Mouse (Mus musculus): ENCODE results near the gene Naif1. TPM values are rescaled to one million over a fixed set of nuclear protein-coding genes. Genes with fewer than 3 reads are reported as not detected.
A peak's percentile ranks its signal among the peaks of the same experiment; 100 is the strongest.
"Not testable (repeated sequence)": the region's sequence is repeated elsewhere in the genome, so short reads cannot be mapped to it uniquely, and the experiment has no call there.

Naif1 gene
- polyA plus RNA-seq, 1 experiment from 2014 or later = 2.4 TPM

DNA sequence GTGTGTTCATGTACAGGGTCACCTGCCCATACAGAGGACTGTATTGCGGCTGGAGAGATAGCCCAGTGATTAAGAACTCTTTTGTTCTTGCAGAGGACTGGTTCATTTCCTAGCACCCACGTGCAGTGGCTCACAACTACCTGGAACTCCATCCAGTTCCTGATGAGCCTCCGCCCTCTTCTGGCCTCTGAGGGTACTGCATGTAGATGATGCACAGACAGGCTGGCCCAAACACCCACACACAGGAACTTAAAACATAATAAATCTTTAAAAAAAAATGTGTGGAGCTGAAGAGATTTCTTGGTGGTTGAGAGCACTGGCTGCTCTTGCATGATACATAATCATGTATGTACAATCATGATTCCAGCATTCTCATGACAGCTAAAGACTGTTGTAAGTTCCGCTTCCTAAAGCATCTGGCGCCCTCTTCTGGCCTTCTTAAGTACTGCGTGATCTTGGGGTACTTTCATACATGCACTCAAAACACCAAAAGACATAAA, 36.9 kb downstream of the Naif1 start:
- no peak overlapping the region for H3K27ac ChIP-seq (replicated peaks)
- ATAC-seq (ENCODE audit: insufficient read depth) = peak; percentile 52; the same call in 1 of the 2 replicates
- no peaks in the 10 kb centered on the region for H3K36me3 ChIP-seq (replicated peaks)
- H3K9ac ChIP-seq = no peak overlapping the region
- no peaks in the 10 kb centered on the region for H3K27me3 ChIP-seq
- no peak overlapping the region for H3K4me2 ChIP-seq
- no peaks in the 10 kb centered on the region for H3K9me3 ChIP-seq (replicated peaks)
- H3K4me3 ChIP-seq (replicated peaks) = no peak overlapping the region
- H3K4me1 ChIP-seq (replicated peaks) = peaks cover 16% of the 10 kb centered on the region
- 3% methylated on average over 6 of the region's 6 CpGs for WGBS (ENCODE audit: insufficient replicate concordance)

- ATAC-seq (ENCODE audit: insufficient read depth) = no peak
- Histone ChIP-seq H3K4me1 (replicated peaks) (peaks cover 21% of the 10 kb centered on the region), H3K9ac (no peak overlapping the region), H3K9me3 (replicated peaks) (no peaks in the 10 kb centered on the region), H3K27me3 (no peaks in the 10 kb centered on the region), H3K36me3 (replicated peaks) (no peaks in the 10 kb centered on the region), H3K4me2 (no peak overlapping the region), H3K4me3 (replicated peaks) (no peak overlapping the region), H3K27ac (replicated peaks) (no peak overlapping the region)
- 2% methylated on average over 5 of the region's 5 CpGs for WGBS (ENCODE audit: insufficient replicate concordance)
Measured at GRCm38 (mm10) chr2:32488679-32489078, 38.4 kb downstream of the Naif1 start.

DNA sequence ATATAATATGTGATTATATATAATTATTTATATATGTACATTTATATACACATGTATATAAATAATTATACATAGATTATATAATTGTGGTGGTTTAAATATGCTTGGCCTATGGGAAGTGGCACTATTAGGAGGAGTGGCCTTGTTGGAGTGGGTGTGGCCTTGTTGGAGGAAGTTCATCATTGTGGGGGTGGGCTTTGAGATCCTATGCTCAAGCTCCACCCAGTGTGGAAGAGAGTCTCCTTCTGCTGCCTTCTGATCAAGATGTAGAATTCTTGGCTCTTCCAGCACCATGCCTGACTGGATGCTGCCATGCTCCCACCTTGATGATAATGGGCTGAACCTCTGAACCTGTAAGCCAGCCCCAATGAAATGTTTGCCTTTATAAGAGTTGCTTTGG, 40.5 kb downstream of the Naif1 start:
- not testable (repeated sequence) for H3K4me2 ChIP-seq; H3K9ac ChIP-seq; H3K9me3 ChIP-seq (replicated peaks); H3K4me3 ChIP-seq (replicated peaks); H3K27me3 ChIP-seq; H3K27ac ChIP-seq (replicated peaks); H3K36me3 ChIP-seq (replicated peaks); ATAC-seq (ENCODE audit: insufficient read depth)
- H3K4me1 ChIP-seq (replicated peaks) = peaks cover 39% of the 10 kb centered on the region

DNA sequence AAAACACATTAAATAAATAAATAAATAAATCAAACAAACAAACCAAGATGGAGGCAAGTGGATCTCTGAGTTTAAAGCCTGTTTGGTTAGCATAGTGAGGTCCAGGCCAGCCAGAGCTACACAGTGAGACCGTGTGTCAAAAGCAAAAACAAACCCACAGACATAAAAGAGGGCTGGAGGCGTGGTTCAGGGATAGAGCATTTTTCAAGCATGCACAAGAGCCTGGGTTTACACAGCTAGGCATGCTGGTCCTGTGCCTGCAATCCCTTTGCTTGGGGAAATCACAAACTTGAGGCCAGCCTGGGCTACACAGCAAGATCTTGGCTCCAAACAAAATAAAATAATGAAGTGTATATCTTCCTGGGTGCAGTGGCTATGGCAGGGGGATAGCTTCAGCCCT, 42.4 kb downstream of the Naif1 start:
- H3K9ac ChIP-seq = no peak overlapping the region
- no peaks in the 10 kb centered on the region for H3K9me3 ChIP-seq (replicated peaks)
- H3K27ac ChIP-seq (replicated peaks) = no peak overlapping the region
- H3K4me1 ChIP-seq (replicated peaks) = peaks cover 31% of the 10 kb centered on the region
- H3K4me2 ChIP-seq = no peak overlapping the region
- H3K4me3 ChIP-seq (replicated peaks) = no peak overlapping the region
- no peak for ATAC-seq (ENCODE audit: insufficient read depth)
- 37% methylated on average over 2 of the region's 2 CpGs for WGBS (ENCODE audit: insufficient replicate concordance)
- no peaks in the 10 kb centered on the region for H3K27me3 ChIP-seq
- no peaks in the 10 kb centered on the region for H3K36me3 ChIP-seq (replicated peaks)

DNA sequence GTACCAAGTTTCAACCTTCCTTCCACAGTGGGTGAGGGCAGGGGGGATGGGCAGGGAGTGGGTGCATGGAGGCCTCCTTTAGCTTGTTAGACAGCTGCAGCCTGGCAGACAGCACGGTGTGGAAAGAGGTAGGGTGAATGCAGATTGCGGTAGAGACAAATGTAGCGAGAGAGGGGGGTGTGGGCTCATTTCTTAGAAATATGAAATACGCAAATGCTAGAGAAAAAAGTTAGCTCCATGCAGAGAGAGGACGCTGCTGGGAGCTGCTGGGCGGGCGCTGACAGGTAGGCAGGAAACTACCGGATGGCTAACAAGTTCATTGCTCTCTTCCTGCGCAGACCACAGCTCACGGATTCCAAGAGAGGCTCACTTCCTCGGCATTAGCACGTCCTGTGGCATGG, 43.0 kb downstream of the Naif1 start:
- Histone ChIP-seq H3K27me3 (no peaks in the 10 kb centered on the region), H3K27ac (replicated peaks) (no peak overlapping the region), H3K9me3 (replicated peaks) (no peaks in the 10 kb centered on the region), H3K36me3 (replicated peaks) (no peaks in the 10 kb centered on the region), H3K4me2 (no peak overlapping the region), H3K4me3 (replicated peaks) (no peak overlapping the region), H3K9ac (no peak overlapping the region), H3K4me1 (replicated peaks) (peaks cover 31% of the 10 kb centered on the region)
- WGBS (ENCODE audit: insufficient replicate concordance) = 15% methylated on average over 12 of the region's 12 CpGs
- ATAC-seq (ENCODE audit: insufficient read depth) = no peak

GRCm38 (mm10) chr2:32494522-32494921, 44.3 kb downstream of the Naif1 start:
- peak overlapping the region; percentile 66; the same call in 1 of the 2 replicates for H3K4me2 ChIP-seq
- H3K9ac ChIP-seq = no peak overlapping the region
- H3K9me3 ChIP-seq (replicated peaks) = no peaks in the 10 kb centered on the region
- 0 out of 2 replicates have a peak overlapping the region, but pooled peaks have one; percentile 29 for H3K27ac ChIP-seq (replicated peaks)
- H3K4me3 ChIP-seq (replicated peaks) = no peak overlapping the region
- H3K36me3 ChIP-seq (replicated peaks) = no peaks in the 10 kb centered on the region
- 21% methylated on average over 2 of the region's 2 CpGs for WGBS (ENCODE audit: insufficient replicate concordance)
- peaks cover 31% of the 10 kb centered on the region for H3K4me1 ChIP-seq (replicated peaks)
- H3K27me3 ChIP-seq = no peaks in the 10 kb centered on the region
- ATAC-seq (ENCODE audit: insufficient read depth) = no peak

DNA sequence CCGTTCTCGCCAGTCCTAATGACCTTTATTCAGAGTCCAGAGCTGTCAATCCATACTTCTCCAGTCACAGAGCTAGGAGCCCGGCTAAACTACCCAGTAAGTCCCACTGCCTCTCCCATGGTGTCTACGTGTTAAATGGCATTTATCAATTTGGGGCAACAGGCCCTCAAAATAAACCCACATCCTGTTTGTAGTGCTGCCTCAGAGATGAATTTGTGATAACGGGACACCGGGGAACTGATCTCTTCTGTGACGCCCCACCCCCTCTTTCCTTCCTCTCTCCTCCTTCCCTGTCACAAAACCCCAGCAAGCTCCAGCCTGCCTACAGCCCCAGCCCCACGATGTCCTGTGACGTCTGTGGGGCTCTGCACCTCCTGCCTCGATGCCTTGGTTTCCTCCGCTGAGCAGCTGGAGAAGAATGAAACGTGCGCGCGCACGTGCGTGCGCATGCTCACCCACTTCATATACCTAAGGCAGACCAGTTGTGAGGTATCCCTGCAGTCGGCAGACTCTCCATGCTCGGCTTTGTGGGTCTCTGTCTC, 45.0 kb downstream of the Naif1 start:
- H3K9me3 ChIP-seq (replicated peaks) = no peaks in the 10 kb centered on the region
- H3K4me2 ChIP-seq = peak overlapping the region; percentile 66
- WGBS (ENCODE audit: insufficient replicate concordance) = 9% methylated on average over 20 of the region's 20 CpGs
- H3K36me3 ChIP-seq (replicated peaks) = no peaks in the 10 kb centered on the region
- H3K4me3 ChIP-seq (replicated peaks) = peak overlapping the region; percentile 35
- 0 out of 2 replicates have a peak overlapping the region, but pooled peaks have one; percentile 29 for H3K27ac ChIP-seq (replicated peaks)
- H3K9ac ChIP-seq = no peak overlapping the region
- H3K4me1 ChIP-seq (replicated peaks) = peaks cover 31% of the 10 kb centered on the region
- peak; percentile 62; the same call in 1 of the 2 replicates for ATAC-seq (ENCODE audit: insufficient read depth)
- H3K27me3 ChIP-seq = no peaks in the 10 kb centered on the region

DNA sequence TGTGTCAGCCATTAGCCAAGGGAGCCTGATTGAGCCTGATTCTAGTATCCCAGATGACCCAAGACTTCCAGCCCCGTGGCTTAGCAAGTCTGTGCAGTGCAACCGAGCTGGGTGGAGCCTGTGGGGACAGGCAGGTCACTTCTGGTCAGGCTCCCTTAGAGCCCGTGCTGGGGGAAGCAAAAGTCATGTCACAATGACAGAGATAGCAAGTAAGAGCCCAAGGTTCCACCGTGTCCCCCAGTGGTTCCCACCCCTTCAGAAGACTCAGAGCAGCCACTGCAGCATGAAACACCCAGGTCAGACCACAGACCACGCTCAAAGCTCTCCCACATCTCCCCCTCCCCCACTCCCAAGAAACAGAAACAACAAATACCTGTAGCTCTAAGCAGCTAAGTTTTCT, 45.9 kb downstream of the Naif1 start:
- no peaks in the 10 kb centered on the region for H3K36me3 ChIP-seq (replicated peaks)
- H3K27me3 ChIP-seq = no peaks in the 10 kb centered on the region
- no peak overlapping the region for H3K4me3 ChIP-seq (replicated peaks)
- no peaks in the 10 kb centered on the region for H3K9me3 ChIP-seq (replicated peaks)
- no peak for ATAC-seq (ENCODE audit: insufficient read depth)
- H3K4me2 ChIP-seq = peak overlapping the region; percentile 66
- H3K9ac ChIP-seq = no peak overlapping the region
- no peak overlapping the region for H3K27ac ChIP-seq (replicated peaks)
- peaks cover 31% of the 10 kb centered on the region for H3K4me1 ChIP-seq (replicated peaks)
- WGBS (ENCODE audit: insufficient replicate concordance) = 9% methylated on average over 5 of the region's 5 CpGs

GRCm38 (mm10) chr2:32499365-32499764, 49.1 kb downstream of the Naif1 start:
- Histone ChIP-seq H3K9ac (no peak overlapping the region), H3K4me2 (no peak overlapping the region), H3K27me3 (no peaks in the 10 kb centered on the region), H3K9me3 (replicated peaks) (no peaks in the 10 kb centered on the region), H3K36me3 (replicated peaks) (no peaks in the 10 kb centered on the region), H3K4me1 (replicated peaks) (peaks cover 22% of the 10 kb centered on the region), H3K4me3 (replicated peaks) (no peak overlapping the region), H3K27ac (replicated peaks) (no peak overlapping the region)
- no peak for ATAC-seq (ENCODE audit: insufficient read depth)
- WGBS (ENCODE audit: insufficient replicate concordance) = 47% methylated on average over 4 of the region's 4 CpGs

DNA sequence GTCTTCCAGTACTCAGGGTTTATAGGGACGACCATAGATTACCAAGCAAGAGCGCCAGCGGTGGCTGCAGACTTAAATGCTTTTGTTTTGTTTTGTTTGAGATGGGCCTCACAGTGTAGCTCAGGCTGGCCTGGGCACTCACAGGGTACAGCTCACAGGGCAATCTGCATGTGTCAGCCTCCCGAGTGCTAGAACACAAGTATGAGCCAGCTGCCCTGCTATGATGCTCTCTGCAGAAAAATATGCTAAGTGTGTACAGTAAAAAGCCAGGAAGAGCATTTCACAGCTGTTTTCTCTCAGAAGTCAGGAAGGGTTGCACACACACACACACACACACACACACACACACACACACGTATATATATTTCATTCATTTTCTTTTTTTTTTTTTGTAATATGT, 50.2 kb downstream of the Naif1 start:
- Histone ChIP-seq H3K27me3 (no peaks in the 10 kb centered on the region), H3K27ac (replicated peaks) (no peak overlapping the region), H3K4me3 (replicated peaks) (no peak overlapping the region), H3K36me3 (replicated peaks) (no peaks in the 10 kb centered on the region), H3K4me1 (replicated peaks) (peaks cover 11% of the 10 kb centered on the region), H3K4me2 (no peak overlapping the region), H3K9ac (no peak overlapping the region), H3K9me3 (replicated peaks) (no peaks in the 10 kb centered on the region)
- WGBS (ENCODE audit: insufficient replicate concordance) = 62% methylated on average over 5 of the region's 5 CpGs
- ATAC-seq (ENCODE audit: insufficient read depth) = no peak

- H3K36me3 ChIP-seq (replicated peaks) = 0 out of 2 replicates have a peak, but pooled peaks cover 2% of the 10 kb centered on the region
- no peak for ATAC-seq (ENCODE audit: insufficient read depth)
- no peak overlapping the region for H3K9ac ChIP-seq
- no peak overlapping the region for H3K4me2 ChIP-seq
- no peaks in the 10 kb centered on the region for H3K9me3 ChIP-seq (replicated peaks)
- H3K27me3 ChIP-seq = no peaks in the 10 kb centered on the region
- WGBS (ENCODE audit: insufficient replicate concordance) = 43% methylated on average over 5 of the region's 5 CpGs
- no peaks in the 10 kb centered on the region for H3K4me1 ChIP-seq (replicated peaks)
- no peak overlapping the region for H3K27ac ChIP-seq (replicated peaks)
- H3K4me3 ChIP-seq (replicated peaks) = no peak overlapping the region
Measured at GRCm38 (mm10) chr2:32501754-32502324, 51.6 kb downstream of the Naif1 start.

- no peaks in the 10 kb centered on the region for H3K4me1 ChIP-seq (replicated peaks)
- 0 out of 2 replicates have a peak, but pooled peaks cover 2% of the 10 kb centered on the region for H3K36me3 ChIP-seq (replicated peaks)
- no peak overlapping the region for H3K4me3 ChIP-seq (replicated peaks)
- no peak overlapping the region for H3K4me2 ChIP-seq
- no peaks in the 10 kb centered on the region for H3K27me3 ChIP-seq
- H3K27ac ChIP-seq (replicated peaks) = no peak overlapping the region
- H3K9me3 ChIP-seq (replicated peaks) = no peaks in the 10 kb centered on the region
- H3K9ac ChIP-seq = no peak overlapping the region
- no peak for ATAC-seq (ENCODE audit: insufficient read depth)
- WGBS (ENCODE audit: insufficient replicate concordance) = 53% methylated on average over 12 of the region's 12 CpGs
Measured at GRCm38 (mm10) chr2:32502843-32503242, 52.6 kb downstream of the Naif1 start.

Data from liver, embryonic 15.5 days (tissue).